Mouse (Mus musculus): ENCODE measurements around the gene Zik1.
A peak's percentile ranks its signal among the peaks of the same experiment; 100 is the strongest.

The Zik1 gene

GRCm38 (mm10) chr7:10494786-10495521 is at the start of gene Zik1:
TSS of gene Zik1 (minus strand) at chr7:10495394.
- DNase-seq (ENCODE audit: low read depth, low spot score) = peak; percentile 39

- no peak for DNase-seq (ENCODE audit: low read depth, low spot score)
These were observed 384 bp upstream of the Zik1 start for GRCm38 (mm10) chr7:10495578-10495977.

GRCm38 (mm10) chr7:10480588-10481233 is 14.5 kb downstream of the Zik1 start:
- no peak for DNase-seq (ENCODE audit: low read depth, low spot score)

GRCm38 (mm10) chr7:10479813-10480212 is 15.4 kb downstream of the Zik1 start:
- DNase-seq (ENCODE audit: low read depth, low spot score) = no peak

GRCm38 (mm10) chr7:10458166-10458565 is 37.0 kb downstream of the Zik1 start:
- no peak for DNase-seq (ENCODE audit: low read depth, low spot score)

- DNase-seq (ENCODE audit: low read depth, low spot score) = no peak
These were observed 52.2 kb downstream of the Zik1 start, which contains the start of gene Vmn1r67 for GRCm38 (mm10) chr7:10443031-10443430. TSS of gene Vmn1r67 (plus strand) at chr7:10443331.
